Mouse (Mus musculus) thymus, adult 18-20 months (tissue): ENCODE results near the gene Mkln1.
A peak's percentile ranks its signal among the peaks of the same experiment; 100 is the strongest.
"Not testable (repeated sequence)": the region's sequence is repeated elsewhere in the genome, so short reads cannot be mapped to it uniquely, and the experiment has no call there.

ENCODE experiments used
- DNase-seq, 2 experiments: peaks; one replicate each; pipeline ENCODE4 v3.0.0; 2022; ENCODE audit warnings: mixed read lengths in 2 of 2

Mkln1 gene

GRCm38 (mm10) chr6:31560138-31560959 is 161.8 kb downstream of the Mkln1 start:
- DNase-seq: no peak

- DNase-seq: not testable (repeated sequence)
Observed at GRCm38 (mm10) chr6:31561948-31562347, 163.4 kb downstream of the Mkln1 start.

GRCm38 (mm10) chr6:31562371-31563080 is 164.0 kb downstream of the Mkln1 start:
- DNase-seq: no peak

DNA sequence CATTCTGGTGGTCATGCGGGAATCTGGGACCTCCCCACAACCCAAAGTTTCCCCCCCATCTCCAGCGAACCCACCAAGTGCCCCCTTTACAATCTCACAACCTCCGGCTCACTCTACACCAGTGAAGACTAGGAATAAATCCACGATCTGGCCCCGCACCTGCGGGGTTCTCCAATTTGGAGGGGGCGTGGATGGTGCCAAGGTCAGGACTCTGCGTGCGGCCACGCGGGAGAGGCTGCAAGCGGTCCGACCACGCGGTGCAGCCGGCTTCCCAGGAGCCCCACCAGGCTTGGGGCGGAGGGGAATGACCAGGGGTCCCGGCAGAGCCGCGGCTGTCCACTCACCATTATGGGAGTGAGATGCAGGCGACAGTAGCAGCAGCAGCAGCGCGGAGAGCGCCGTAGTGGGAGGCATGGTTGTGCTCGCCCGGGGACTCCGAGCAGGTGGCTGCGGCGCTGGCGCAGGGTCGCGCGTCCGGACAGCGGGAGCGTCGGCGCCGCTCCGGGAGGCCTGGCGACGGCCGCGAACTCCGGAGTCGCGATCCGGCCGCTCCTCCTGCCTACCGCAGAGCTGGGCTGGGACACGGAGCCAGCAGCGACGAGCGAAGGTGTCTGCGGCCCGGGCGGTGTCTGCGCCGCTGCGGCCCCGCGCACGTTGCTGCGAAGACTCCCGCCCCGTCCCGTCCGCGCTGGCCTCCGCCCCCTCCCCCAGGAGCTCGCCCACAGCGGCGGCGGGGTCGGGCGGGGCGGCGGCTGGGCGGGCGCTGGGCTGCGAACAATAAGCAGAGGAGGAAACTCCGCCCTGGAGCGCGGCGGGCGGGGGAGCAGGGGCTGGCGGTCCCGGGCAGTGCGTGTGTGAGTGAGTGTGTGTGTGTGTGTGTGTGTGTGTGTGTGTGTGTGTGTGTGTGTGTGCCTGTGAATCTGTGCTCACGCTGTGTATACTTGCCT is 165.0 kb downstream of the Mkln1 start, which contains the start of gene Podxl:
Gene Podxl (minus strand): TSS at position 747 of the 947 bp plus-strand sequence.
- DNase-seq: peak; percentile 32 to 36

GRCm38 (mm10) chr6:31564182-31564531 is 165.6 kb downstream of the Mkln1 start:
- no peak for DNase-seq

- DNase-seq: no peak
Observed at GRCm38 (mm10) chr6:31564901-31565391, 166.4 kb downstream of the Mkln1 start.
